Mouse (Mus musculus) olfactory bulb, adult 2 months (tissue): ENCODE results near the gene Dapp1.

ENCODE experiments used
- CTCF ChIP-seq: fragments of 200-500 bp; IDR thresholded peaks from 2 replicates; pipeline ENCODE4 v1.5.1; 2012; ENCODE audit warnings: low read depth, mild to moderate bottlenecking, low read length, moderate library complexity; ENCODE audit not compliant: insufficient read depth
- POLR2A ChIP-seq: fragments of 200-500 bp; IDR thresholded peaks from 2 replicates; pipeline ENCODE4 v1.6.1; 2012; ENCODE audit warnings: mild to moderate bottlenecking, low read depth, low read length, moderate library complexity; ENCODE audit not compliant: insufficient read depth

DNA sequence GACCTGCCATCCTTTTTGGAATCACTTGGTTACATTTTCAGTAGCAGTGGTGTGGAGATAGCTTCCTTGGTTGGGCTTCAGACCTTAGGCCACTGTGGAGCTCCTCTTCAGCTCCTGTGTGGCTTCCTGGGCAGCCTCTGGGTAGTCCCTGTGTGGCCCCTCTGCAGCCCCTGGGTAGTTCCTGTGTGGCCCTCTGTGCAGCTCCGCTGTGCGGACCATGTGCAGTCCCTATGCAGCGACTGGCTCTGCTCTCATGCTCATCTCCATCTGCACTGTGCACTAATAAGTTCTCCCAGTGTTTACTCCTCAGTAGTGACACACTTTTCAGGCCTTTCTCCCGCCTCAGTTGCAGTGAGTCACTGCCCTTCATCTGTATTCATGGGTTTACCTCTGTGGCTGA lies 89.2 kb downstream of the Dapp1 start:
- TF ChIP-seq CTCF (no peak), POLR2A (no peak)
